Mouse (Mus musculus): ENCODE data around the gene Rell1. TPM values are rescaled to one million over a fixed set of nuclear protein-coding genes. Genes with fewer than 3 reads are reported as not detected.
A peak's percentile ranks its signal among the peaks of the same experiment; 100 is the strongest.

Rell1 gene
- polyA plus RNA-seq, 1 experiment = 57.1 TPM

GRCm38 (mm10) chr5:63916457-63917139 lies 52.1 kb downstream of the Rell1 start:
- Histone ChIP-seq H3K4me3 (ENCODE audit: low read depth, low read length) (no peak overlapping the region), H3K36me3 (ENCODE audit: control insufficient read depth, insufficient read depth, low read length, poor library complexity, severe bottlenecking) (peaks cover 4% of the 10 kb centered on the region; the same call in 1 of the 2 replicates), H3K27me3 (ENCODE audit: control insufficient read depth, insufficient read depth, low read length, poor library complexity, severe bottlenecking) (no peaks in the 10 kb centered on the region), H3K27ac (ENCODE audit: insufficient read depth, low read length) (no peak overlapping the region), H3K4me1 (ENCODE audit: control insufficient read depth, insufficient read depth, low read length) (no peaks in the 10 kb centered on the region), H3K9me3 (replicated peaks; ENCODE audit: control insufficient read depth, insufficient read depth, low read length, poor library complexity, severe bottlenecking) (no peaks in the 10 kb centered on the region), H3K9ac (ENCODE audit: low read depth, poor library complexity, severe bottlenecking) (no peak overlapping the region)
- TF ChIP-seq EP300 (IDR thresholded peaks at IDR 0.05; ENCODE audit: insufficient read depth, low read depth, low read length) = no peak
- TF ChIP-seq POLR2A (IDR thresholded peaks at IDR 0.05; ENCODE audit: insufficient read depth, low read length) = no peak
- no peak for TF ChIP-seq CTCF (IDR thresholded peaks at IDR 0.05; ENCODE audit: low read depth, low read length)

GRCm38 (mm10) chr5:63914896-63915295 lies 53.8 kb downstream of the Rell1 start:
- no peak overlapping the region for H3K4me3 ChIP-seq (ENCODE audit: low read depth, low read length)
- no peak overlapping the region for H3K27ac ChIP-seq (ENCODE audit: insufficient read depth, low read length)
- no peaks in the 10 kb centered on the region for H3K27me3 ChIP-seq (ENCODE audit: control insufficient read depth, insufficient read depth, low read length, poor library complexity, severe bottlenecking)
- H3K9me3 ChIP-seq (replicated peaks; ENCODE audit: control insufficient read depth, insufficient read depth, low read length, poor library complexity, severe bottlenecking) = no peaks in the 10 kb centered on the region
- no peak overlapping the region for H3K9ac ChIP-seq (ENCODE audit: low read depth, poor library complexity, severe bottlenecking)
- no peak for TF ChIP-seq POLR2A (IDR thresholded peaks at IDR 0.05; ENCODE audit: insufficient read depth, low read length)
- TF ChIP-seq EP300 (IDR thresholded peaks at IDR 0.05; ENCODE audit: insufficient read depth, low read depth, low read length) = no peak
- no peak for TF ChIP-seq CTCF (IDR thresholded peaks at IDR 0.05; ENCODE audit: low read depth, low read length)
- H3K36me3 ChIP-seq (ENCODE audit: control insufficient read depth, insufficient read depth, low read length, poor library complexity, severe bottlenecking) = peaks cover 7% of the 10 kb centered on the region; the same call in 1 of the 2 replicates
- no peaks in the 10 kb centered on the region for H3K4me1 ChIP-seq (ENCODE audit: control insufficient read depth, insufficient read depth, low read length)

DNA sequence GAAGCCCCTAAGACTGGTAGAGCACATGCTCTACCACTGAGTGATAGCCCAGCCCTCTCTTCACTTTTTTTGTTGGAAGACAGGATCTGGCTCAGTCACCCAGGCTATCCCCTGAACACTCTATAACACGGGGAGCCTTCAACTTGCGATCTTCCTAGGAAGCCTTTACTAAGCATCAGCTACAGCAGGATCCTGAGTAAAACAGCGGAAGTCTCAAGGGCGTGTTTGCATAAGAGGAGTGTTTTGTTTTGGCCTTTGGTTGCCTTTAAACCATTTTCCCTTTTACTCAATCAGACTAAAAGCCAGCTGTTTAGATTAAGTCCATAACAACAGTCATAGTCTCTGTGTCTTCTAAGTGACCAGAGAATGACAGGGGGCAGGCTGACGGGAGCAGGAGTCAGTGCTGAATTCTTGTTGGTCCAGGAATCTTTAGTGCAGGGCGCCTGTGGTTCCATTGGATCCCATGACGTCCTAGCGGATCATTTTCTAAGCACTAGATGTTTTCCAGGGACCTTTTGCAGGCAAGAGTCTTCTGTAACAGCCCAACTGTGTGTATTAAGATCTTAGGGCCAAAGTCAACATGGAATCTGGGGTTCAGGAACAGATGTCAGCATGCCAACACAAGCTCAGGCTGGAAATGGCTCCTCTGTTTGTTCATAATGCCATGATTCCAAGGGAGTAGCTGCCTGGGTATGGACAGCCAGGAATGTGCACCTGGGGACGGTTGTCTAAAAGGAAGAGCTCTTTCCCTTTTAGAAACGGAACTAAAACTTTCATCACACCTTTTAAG lies 58.3 kb downstream of the Rell1 start:
- Histone ChIP-seq H3K4me3 (ENCODE audit: low read depth, low read length) (no peak overlapping the region), H3K4me1 (ENCODE audit: control insufficient read depth, insufficient read depth, low read length) (no peaks in the 10 kb centered on the region), H3K27ac (ENCODE audit: insufficient read depth, low read length) (no peak overlapping the region), H3K36me3 (ENCODE audit: control insufficient read depth, insufficient read depth, low read length, poor library complexity, severe bottlenecking) (0 out of 2 replicates have a peak, but pooled peaks cover 7% of the 10 kb centered on the region), H3K9me3 (replicated peaks; ENCODE audit: control insufficient read depth, insufficient read depth, low read length, poor library complexity, severe bottlenecking) (no peaks in the 10 kb centered on the region), H3K9ac (ENCODE audit: low read depth, poor library complexity, severe bottlenecking) (no peak overlapping the region), H3K27me3 (ENCODE audit: control insufficient read depth, insufficient read depth, low read length, poor library complexity, severe bottlenecking) (no peaks in the 10 kb centered on the region)
- TF ChIP-seq POLR2A (IDR thresholded peaks at IDR 0.05; ENCODE audit: insufficient read depth, low read length) = no peak
- no peak for TF ChIP-seq CTCF (IDR thresholded peaks at IDR 0.05; ENCODE audit: low read depth, low read length)
- TF ChIP-seq EP300 (IDR thresholded peaks at IDR 0.05; ENCODE audit: insufficient read depth, low read depth, low read length) = no peak

DNA sequence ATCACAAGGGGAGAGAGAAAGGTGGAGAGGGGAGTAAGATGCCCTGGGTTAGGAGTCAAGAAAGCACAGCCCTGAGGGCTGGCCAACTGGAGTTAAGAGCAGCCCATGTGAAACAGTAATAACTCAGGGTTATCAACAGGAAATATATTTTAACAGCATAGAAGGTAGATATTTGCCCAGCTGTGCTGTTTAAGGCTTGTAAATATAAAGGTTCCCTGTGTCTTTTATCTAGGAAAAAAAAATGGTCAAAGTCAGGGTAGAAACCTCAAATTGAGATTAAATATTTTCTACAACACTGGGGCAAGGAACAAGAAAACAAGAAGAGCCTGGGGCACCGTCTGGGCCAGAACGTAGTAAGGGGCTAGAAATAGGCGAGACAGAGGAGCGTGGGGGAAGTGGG lies 61.2 kb downstream of the Rell1 start:
- TF ChIP-seq POLR2A (IDR thresholded peaks at IDR 0.05; ENCODE audit: insufficient read depth, low read length) (no peak), CTCF (IDR thresholded peaks at IDR 0.05; ENCODE audit: low read depth, low read length) (no peak), EP300 (IDR thresholded peaks at IDR 0.05; ENCODE audit: insufficient read depth, low read depth, low read length) (no peak)
- H3K27ac ChIP-seq (ENCODE audit: insufficient read depth, low read length) = no peak overlapping the region

DNA sequence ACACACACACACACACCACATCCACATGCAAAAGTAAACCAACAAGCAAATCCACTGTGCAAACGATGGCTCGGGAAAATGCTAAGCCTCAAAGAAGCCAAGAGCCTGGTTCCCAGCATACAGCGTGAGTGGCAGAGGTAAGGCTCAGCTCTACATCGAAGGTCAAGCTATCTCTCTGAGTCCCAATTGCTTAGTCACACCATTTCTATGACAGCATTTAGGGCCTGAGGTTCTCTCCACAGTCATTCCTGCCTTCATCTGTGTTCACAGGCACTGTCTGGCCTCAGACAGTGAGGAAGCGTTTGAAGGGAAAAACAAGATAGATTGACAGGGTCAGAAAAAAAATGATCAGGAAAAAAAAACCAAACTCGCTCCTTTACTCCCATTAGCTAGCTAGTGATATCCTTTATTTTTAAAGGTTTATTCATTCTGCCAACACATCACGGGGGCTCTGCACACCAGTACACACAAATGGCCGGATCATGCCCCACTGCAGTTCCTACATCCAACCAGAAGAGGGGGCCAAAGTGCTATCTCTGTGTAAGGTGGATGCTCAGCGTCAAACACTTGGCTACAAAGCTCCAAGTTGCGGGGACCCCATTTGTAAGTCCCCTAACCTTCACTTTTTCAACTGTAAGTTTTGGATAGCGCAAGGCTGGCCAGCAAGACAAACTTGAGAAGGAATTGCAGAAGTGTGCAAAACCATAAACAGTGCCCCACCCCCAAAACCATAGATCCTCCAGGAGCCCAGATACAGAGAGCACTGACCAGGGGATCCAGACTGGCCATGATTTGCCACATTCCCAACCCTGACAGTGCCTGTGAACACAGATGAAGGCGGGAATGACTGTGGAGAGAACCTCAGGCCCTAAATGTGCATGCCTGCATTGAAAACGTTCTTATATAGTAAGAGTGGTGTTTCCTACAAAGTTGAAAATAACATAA lies 62.3 kb downstream of the Rell1 start:
- TF ChIP-seq POLR2A (IDR thresholded peaks at IDR 0.05; ENCODE audit: insufficient read depth, low read length) (no peak), CTCF (IDR thresholded peaks at IDR 0.05; ENCODE audit: low read depth, low read length) (peak; percentile 88), EP300 (IDR thresholded peaks at IDR 0.05; ENCODE audit: insufficient read depth, low read depth, low read length) (no peak)
- Histone ChIP-seq H3K9me3 (replicated peaks; ENCODE audit: control insufficient read depth, insufficient read depth, low read length, poor library complexity, severe bottlenecking) (no peaks in the 10 kb centered on the region), H3K36me3 (ENCODE audit: control insufficient read depth, insufficient read depth, low read length, poor library complexity, severe bottlenecking) (0 out of 2 replicates have a peak, but pooled peaks cover 3% of the 10 kb centered on the region), H3K4me1 (ENCODE audit: control insufficient read depth, insufficient read depth, low read length) (no peaks in the 10 kb centered on the region), H3K4me3 (ENCODE audit: low read depth, low read length) (no peak overlapping the region), H3K27ac (ENCODE audit: insufficient read depth, low read length) (no peak overlapping the region), H3K9ac (ENCODE audit: low read depth, poor library complexity, severe bottlenecking) (no peak overlapping the region), H3K27me3 (ENCODE audit: control insufficient read depth, insufficient read depth, low read length, poor library complexity, severe bottlenecking) (no peaks in the 10 kb centered on the region)

More for the DNA sequence above, 61.2 kb downstream of the Rell1 start:
- H3K4me1 ChIP-seq (ENCODE audit: control insufficient read depth, insufficient read depth, low read length) = no peaks in the 10 kb centered on the region
- H3K36me3 ChIP-seq (ENCODE audit: control insufficient read depth, insufficient read depth, low read length, poor library complexity, severe bottlenecking) = 0 out of 2 replicates have a peak, but pooled peaks cover 3% of the 10 kb centered on the region
- no peak overlapping the region for H3K4me3 ChIP-seq (ENCODE audit: low read depth, low read length)
- no peak overlapping the region for H3K9ac ChIP-seq (ENCODE audit: low read depth, poor library complexity, severe bottlenecking)
- H3K9me3 ChIP-seq (replicated peaks; ENCODE audit: control insufficient read depth, insufficient read depth, low read length, poor library complexity, severe bottlenecking) = no peaks in the 10 kb centered on the region
- no peaks in the 10 kb centered on the region for H3K27me3 ChIP-seq (ENCODE audit: control insufficient read depth, insufficient read depth, low read length, poor library complexity, severe bottlenecking)
